Mouse (Mus musculus) kidney, postnatal 0 days (tissue): ENCODE data around the gene Rab34. TPM values are rescaled to one million over a fixed set of nuclear protein-coding genes. Genes with fewer than 3 reads are reported as not detected.

ENCODE experiments used
- ATAC-seq: fragments of 200-750 bp; cut with Nextera tagmentation; replicated peaks from 2 replicates; pipeline ENCODE4 v1.8.0; 2017; ENCODE audit warnings: low read depth, moderate number of reproducible peaks, moderate TSS enrichment, moderate library complexity; ENCODE audit not compliant: low FRiP score
- DNase-seq: peaks from one replicate; pipeline ENCODE4 v3.0.0-alpha.2; 2016; ENCODE audit warnings: low spot score
- H3K27ac ChIP-seq: fragments of 300-500 bp; sonication (generic); 2 replicates; pipeline ENCODE4 v1.5.1; 2014; ENCODE audit warnings: mild to moderate bottlenecking
- H3K27me3 ChIP-seq: fragments of 300-500 bp; sonication (generic); 2 replicates; pipeline ENCODE4 v1.6.1; 2014; ENCODE audit warnings: low read length, mixed read lengths; ENCODE audit not compliant: insufficient read depth
- H3K36me3 ChIP-seq: fragments of 300-500 bp; sonication (generic); 2 replicates; pipeline ENCODE4 v1.6.1; 2014; ENCODE audit warnings: low read length, mixed read lengths; ENCODE audit not compliant: insufficient read depth
- H3K4me1 ChIP-seq: fragments of 300-500 bp; sonication (generic); replicated peaks from 2 replicates; pipeline ENCODE4 v1.6.1; 2014; ENCODE audit warnings: antibody characterized with exemption, low read length, mixed read lengths; ENCODE audit not compliant: insufficient read depth
- H3K4me2 ChIP-seq: fragments of 300-500 bp; sonication (generic); 2 replicates; pipeline ENCODE4 v1.6.1; 2014; ENCODE audit warnings: mild to moderate bottlenecking, low read length, moderate library complexity, mixed read lengths
- H3K4me3 ChIP-seq: fragments of 300-500 bp; sonication (generic); replicated peaks from 2 replicates; pipeline ENCODE4 v1.5.1; 2014; ENCODE audit warnings: low read depth, low read length
- H3K9ac ChIP-seq: fragments of 300-500 bp; sonication (generic); 2 replicates; pipeline ENCODE4 v1.6.1; 2014; ENCODE audit warnings: low read depth, low read length
- H3K9me3 ChIP-seq: fragments of 300-500 bp; sonication (generic); replicated peaks from 2 replicates; pipeline ENCODE4 v1.6.1; 2016; ENCODE audit warnings: low read length, inconsistent platforms, mixed read lengths
- CTCF ChIP-seq: IDR thresholded peaks from 2 replicates; pipeline ENCODE4 v1.5.1; 2016; ENCODE audit warnings: antibody characterized with exemption, low read depth, mild to moderate bottlenecking, moderate library complexity
- WGBS: fragments of 180-500 bp; shearing (Covaris S2); extraction: QIAGEN DNeasy Blood & Tissue Kit; methylation state at CpG from one replicate; pipeline ENCODE4 v1.1.7; 2014; 5-methylcytosine and 5-hydroxymethylcytosine counted together
- polyA plus RNA-seq: library from polyadenylated mRNA; unstranded; fragments of >200 nt; fragmentation: Nextera tagmentation; extraction: Ambion mirVana; gene quantifications from 2 replicates; pipeline ENCODE4 v1.2.1, GENCODE M21; 2015

Rab34 gene
- polyA plus RNA-seq, 1 experiment from 2014 or later: 129 TPM

DNA sequence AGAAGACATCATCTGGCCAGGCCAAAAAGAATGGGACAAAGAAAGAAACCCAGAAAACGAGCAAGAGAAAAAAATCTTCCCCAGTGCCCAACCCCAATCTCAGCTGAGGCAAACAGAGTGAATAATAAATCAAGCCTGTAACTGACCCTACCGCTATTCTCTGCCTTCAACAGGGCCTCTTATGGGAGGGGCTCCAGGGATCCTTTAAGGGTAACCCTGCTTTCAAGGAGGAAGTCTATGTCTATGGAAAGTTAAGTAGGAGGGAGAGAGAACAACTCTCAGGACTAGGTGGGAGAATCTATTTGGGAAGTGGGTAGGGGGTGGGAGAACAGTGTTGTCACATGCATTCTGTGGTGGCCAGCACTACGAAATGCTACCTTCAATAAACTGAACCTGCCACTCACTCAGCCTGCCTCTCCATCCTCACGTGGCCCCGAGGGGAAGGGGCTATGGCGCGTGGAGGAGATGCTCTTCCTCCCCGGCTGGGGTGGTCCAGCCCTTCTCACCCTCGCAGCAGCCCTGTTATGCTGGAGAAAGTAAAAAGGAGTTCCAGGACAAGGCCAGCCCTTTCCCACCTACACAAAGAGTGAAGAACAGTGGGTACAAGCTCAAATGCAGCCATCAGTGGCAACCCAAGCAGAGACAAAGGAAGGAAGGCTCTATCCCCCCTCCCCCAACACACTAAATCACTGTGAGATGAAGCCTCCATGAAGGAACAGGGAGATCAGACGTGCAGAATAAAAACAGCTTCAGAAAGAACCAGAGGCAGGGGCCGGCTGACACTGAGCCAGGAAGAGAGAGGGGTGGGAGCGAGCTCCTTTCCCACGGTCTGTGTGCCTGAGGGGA lies 17.4 kb downstream of the Rab34 start:
- DNase-seq (peak; percentile 78), ATAC-seq (no peak; the same call in 1 of the 2 replicates)
- no peak overlapping the region for H3K4me3 ChIP-seq
- no peaks in the 10 kb centered on the region for H3K27me3 ChIP-seq
- H3K4me1 ChIP-seq: peaks cover 3% of the 10 kb centered on the region; the same call in 1 of the 2 replicates
- peak overlapping the region; percentile 57 for H3K27ac ChIP-seq
- no peak overlapping the region for H3K4me2 ChIP-seq
- peaks cover 39% of the 10 kb centered on the region for H3K36me3 ChIP-seq
- 24% methylated on average over 13 of the region's 13 CpGs for WGBS
- TF ChIP-seq CTCF: no peak
- H3K9me3 ChIP-seq: no peaks in the 10 kb centered on the region
- peak overlapping the region; percentile 18; the same call in 1 of the 2 replicates for H3K9ac ChIP-seq

DNA sequence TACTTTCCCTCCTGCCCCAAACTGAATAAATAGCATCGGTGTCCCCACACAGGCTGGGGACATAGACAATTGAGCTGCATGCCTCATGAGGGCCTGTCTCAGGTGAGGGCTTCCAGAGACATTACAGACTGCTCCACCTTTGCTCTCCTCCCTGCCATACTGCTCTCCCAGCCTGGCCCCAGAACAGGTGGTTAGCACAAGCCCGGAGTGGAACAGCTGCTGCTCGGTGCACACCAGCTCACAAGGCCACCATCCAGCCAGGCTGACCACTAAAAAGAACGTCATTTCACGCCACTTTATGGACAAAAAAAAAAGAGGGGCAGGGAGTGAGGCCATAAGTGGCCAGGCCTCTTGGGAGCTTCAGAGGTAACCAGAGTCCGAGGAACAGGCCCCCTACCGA lies 19.0 kb downstream of the Rab34 start:
- Histone ChIP-seq H3K9me3 (no peaks in the 10 kb centered on the region), H3K36me3 (peaks cover 54% of the 10 kb centered on the region), H3K9ac (no peak overlapping the region), H3K4me1 (peaks cover 3% of the 10 kb centered on the region; the same call in 1 of the 2 replicates), H3K27ac (no peak overlapping the region), H3K27me3 (no peaks in the 10 kb centered on the region), H3K4me3 (no peak overlapping the region), H3K4me2 (no peak overlapping the region)
- TF ChIP-seq CTCF: no peak
- no peak for ATAC-seq
- no peak for DNase-seq
- 86% methylated on average over 7 of the region's 7 CpGs for WGBS

GRCm38 (mm10) chr11:78209886-78210285 lies 21.7 kb downstream of the Rab34 start:
- Histone ChIP-seq H3K4me3 (no peak overlapping the region), H3K27me3 (no peaks in the 10 kb centered on the region), H3K4me2 (no peak overlapping the region), H3K27ac (no peak overlapping the region), H3K9me3 (no peaks in the 10 kb centered on the region), H3K9ac (no peak overlapping the region), H3K36me3 (peaks cover 75% of the 10 kb centered on the region), H3K4me1 (peaks cover 3% of the 10 kb centered on the region; the same call in 1 of the 2 replicates)
- DNase-seq: no peak
- TF ChIP-seq CTCF: no peak
- ATAC-seq: no peak
- 89% methylated on average over 6 of the region's 6 CpGs for WGBS

DNA sequence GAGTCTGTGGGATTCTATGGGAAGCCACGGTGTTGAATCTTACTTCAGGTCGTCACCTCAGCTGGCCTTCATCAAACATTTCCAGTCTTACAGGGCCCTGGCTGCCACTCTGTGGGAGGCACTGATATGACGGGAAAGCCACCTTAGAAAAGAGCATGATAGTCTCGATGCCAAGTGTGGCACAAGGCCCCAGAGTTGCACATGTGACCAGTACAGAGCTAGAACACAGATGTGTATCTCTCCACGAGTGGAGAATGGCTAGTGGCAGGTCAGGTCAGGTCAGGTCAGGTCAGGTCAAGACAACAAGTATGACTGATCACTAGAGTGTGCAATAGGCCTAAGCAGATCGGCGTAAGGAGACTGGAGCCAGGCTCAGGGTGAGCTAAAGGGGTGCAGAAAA lies 22.4 kb downstream of the Rab34 start:
- H3K27ac ChIP-seq: no peak overlapping the region
- peaks cover 3% of the 10 kb centered on the region; the same call in 1 of the 2 replicates for H3K4me1 ChIP-seq
- no peak overlapping the region for H3K4me2 ChIP-seq
- H3K9ac ChIP-seq: no peak overlapping the region
- no peaks in the 10 kb centered on the region for H3K27me3 ChIP-seq
- DNase-seq (no peak), ATAC-seq (no peak)
- no peaks in the 10 kb centered on the region for H3K9me3 ChIP-seq
- H3K36me3 ChIP-seq: peaks cover 80% of the 10 kb centered on the region
- WGBS: 64% methylated on average over 7 of the region's 7 CpGs
- no peak for TF ChIP-seq CTCF
- H3K4me3 ChIP-seq: no peak overlapping the region

GRCm38 (mm10) chr11:78211513-78211912 lies 23.3 kb downstream of the Rab34 start:
- no peak for TF ChIP-seq CTCF
- no peak for DNase-seq
- ATAC-seq: no peak
- H3K4me1 ChIP-seq: no peaks in the 10 kb centered on the region
- WGBS: 91% methylated on average over 5 of the region's 5 CpGs
- no peak overlapping the region for H3K27ac ChIP-seq
- H3K9me3 ChIP-seq: no peaks in the 10 kb centered on the region
- no peaks in the 10 kb centered on the region for H3K27me3 ChIP-seq
- no peak overlapping the region for H3K4me3 ChIP-seq
- H3K9ac ChIP-seq: no peak overlapping the region
- H3K36me3 ChIP-seq: peaks cover 87% of the 10 kb centered on the region
- no peak overlapping the region for H3K4me2 ChIP-seq

DNA sequence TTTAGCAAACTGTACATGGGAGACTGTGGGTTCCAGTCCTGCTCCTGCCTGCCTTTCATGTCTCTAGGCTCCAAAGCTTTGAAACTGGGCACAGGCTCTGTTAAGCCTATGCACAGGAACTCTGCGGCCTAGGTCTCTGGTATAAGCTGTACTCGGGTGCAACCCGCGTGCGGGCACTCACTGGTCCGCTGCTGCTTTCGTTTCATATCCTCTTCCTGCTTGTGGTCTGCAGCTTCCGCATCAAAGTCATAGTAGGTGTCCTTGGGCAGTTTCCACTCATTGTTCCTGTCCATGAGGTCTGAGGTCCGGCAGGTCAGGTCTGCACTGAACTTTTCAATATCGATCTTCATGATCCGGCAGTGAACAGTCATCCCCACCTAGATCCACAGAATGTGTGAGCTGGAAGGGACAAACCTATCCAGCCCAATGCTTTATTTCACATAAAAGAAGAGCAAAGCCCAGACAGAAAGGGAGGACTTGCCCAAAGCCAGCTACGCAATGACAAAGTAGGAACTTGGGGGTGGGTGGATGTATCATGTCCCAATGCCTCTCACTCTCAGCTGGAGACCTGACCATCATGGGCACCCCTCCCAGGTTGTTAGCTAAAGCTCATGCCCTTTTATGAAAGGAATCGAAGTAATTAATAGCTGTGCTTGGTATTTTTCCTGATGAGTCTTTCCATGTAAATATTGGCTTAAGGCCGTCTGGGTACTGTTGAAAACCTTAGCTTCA lies 25.0 kb downstream of the Rab34 start:
- Histone ChIP-seq H3K4me1 (no peaks in the 10 kb centered on the region), H3K4me3 (no peak overlapping the region), H3K9ac (no peak overlapping the region), H3K27ac (no peak overlapping the region), H3K4me2 (no peak overlapping the region), H3K27me3 (no peaks in the 10 kb centered on the region), H3K9me3 (no peaks in the 10 kb centered on the region), H3K36me3 (peaks cover 88% of the 10 kb centered on the region)
- ATAC-seq (no peak), DNase-seq (no peak)
- TF ChIP-seq CTCF: no peak
- WGBS: 93% methylated on average over 14 of the region's 14 CpGs
